Mouse (Mus musculus): ENCODE measurements at regions not wholly inside any gene's neighbourhood (a gene's known extent, or its start where the extent isn't known, plus 50 kb on each side); places are given as distances from the start of the nearest gene placed in this dataset.

- ATAC-seq (ENCODE audit: insufficient read depth): no peak
Measured at GRCm38 (mm10) chr3:58315236-58315635, 99.3 kb upstream of the Tsc22d2 start.

GRCm38 (mm10) chr3:58317240-58317639, 97.3 kb upstream of the Tsc22d2 start:
- DNase-seq (no peak), ATAC-seq (ENCODE audit: insufficient read depth) (no peak)
- no peak for TF ChIP-seq CTCF (IDR thresholded peaks at IDR 0.05; ENCODE audit: low read depth)
- Histone ChIP-seq H3K27me3 (ENCODE audit: insufficient read depth, low read length) (no peaks in the 10 kb centered on the region), H3K4me3 (ENCODE audit: low read depth, low read length) (no peak overlapping the region), H3K4me1 (ENCODE audit: insufficient read depth) (no peaks in the 10 kb centered on the region), H3K9me3 (ENCODE audit: low read depth, low read length) (no peaks in the 10 kb centered on the region), H3K27ac (ENCODE audit: low read depth) (no peak overlapping the region), H3K4me2 (no peak overlapping the region), H3K9ac (no peak overlapping the region), H3K36me3 (ENCODE audit: insufficient read depth) (no peaks in the 10 kb centered on the region)
- WGBS: 74% methylated on average over 2 of the region's 2 CpGs

More at GRCm38 (mm10) chr3:58315236-58315635, 99.3 kb upstream of the Tsc22d2 start:
- Histone ChIP-seq H3K36me3 (ENCODE audit: insufficient read depth) (no peaks in the 10 kb centered on the region), H3K4me3 (ENCODE audit: low read depth, low read length) (no peak overlapping the region), H3K9me3 (ENCODE audit: low read depth, low read length) (no peaks in the 10 kb centered on the region), H3K27me3 (ENCODE audit: insufficient read depth, low read length) (no peaks in the 10 kb centered on the region), H3K4me2 (no peak overlapping the region), H3K27ac (ENCODE audit: low read depth) (no peak overlapping the region), H3K9ac (no peak overlapping the region), H3K4me1 (ENCODE audit: insufficient read depth) (peaks cover 3% of the 10 kb centered on the region; the same call in 1 of the 2 replicates)
- 74% methylated on average over 6 of the region's 6 CpGs for WGBS
- DNase-seq: no peak
- no peak for TF ChIP-seq CTCF (IDR thresholded peaks at IDR 0.05; ENCODE audit: low read depth)

- no peak overlapping the region for H3K4me2 ChIP-seq
- no peak overlapping the region for H3K27ac ChIP-seq (ENCODE audit: low read depth)
- H3K27me3 ChIP-seq (ENCODE audit: insufficient read depth, low read length): no peaks in the 10 kb centered on the region
- H3K36me3 ChIP-seq (ENCODE audit: insufficient read depth): no peaks in the 10 kb centered on the region
- DNase-seq (no peak), ATAC-seq (ENCODE audit: insufficient read depth) (no peak)
- no peaks in the 10 kb centered on the region for H3K9me3 ChIP-seq (ENCODE audit: low read depth, low read length)
- H3K4me3 ChIP-seq (ENCODE audit: low read depth, low read length): no peak overlapping the region
- 90% methylated on average over 2 of the region's 2 CpGs for WGBS
- no peak overlapping the region for H3K9ac ChIP-seq
- no peaks in the 10 kb centered on the region for H3K4me1 ChIP-seq (ENCODE audit: insufficient read depth)
- TF ChIP-seq CTCF (IDR thresholded peaks at IDR 0.05; ENCODE audit: low read depth): no peak
Measured at GRCm38 (mm10) chr3:58318756-58319155, 95.8 kb upstream of the Tsc22d2 start.

- Histone ChIP-seq H3K27ac (ENCODE audit: low read depth) (no peak overlapping the region), H3K4me1 (ENCODE audit: insufficient read depth) (no peaks in the 10 kb centered on the region), H3K27me3 (ENCODE audit: insufficient read depth, low read length) (no peaks in the 10 kb centered on the region), H3K4me3 (ENCODE audit: low read depth, low read length) (no peak overlapping the region), H3K9me3 (ENCODE audit: low read depth, low read length) (no peaks in the 10 kb centered on the region), H3K36me3 (ENCODE audit: insufficient read depth) (no peaks in the 10 kb centered on the region), H3K4me2 (no peak overlapping the region), H3K9ac (no peak overlapping the region)
- 82% methylated on average over 1 of the region's 1 CpGs for WGBS
- DNase-seq (no peak), ATAC-seq (ENCODE audit: insufficient read depth) (no peak)
- TF ChIP-seq CTCF (IDR thresholded peaks at IDR 0.05; ENCODE audit: low read depth): no peak
Measured at GRCm38 (mm10) chr3:58319463-58319862, 95.1 kb upstream of the Tsc22d2 start.

- no peak for TF ChIP-seq CTCF (IDR thresholded peaks at IDR 0.05; ENCODE audit: low read depth)
- Histone ChIP-seq H3K27me3 (ENCODE audit: insufficient read depth, low read length) (no peaks in the 10 kb centered on the region), H3K4me1 (ENCODE audit: insufficient read depth) (no peaks in the 10 kb centered on the region), H3K9me3 (ENCODE audit: low read depth, low read length) (no peaks in the 10 kb centered on the region), H3K36me3 (ENCODE audit: insufficient read depth) (no peaks in the 10 kb centered on the region), H3K4me2 (no peak overlapping the region), H3K4me3 (ENCODE audit: low read depth, low read length) (no peak overlapping the region), H3K27ac (ENCODE audit: low read depth) (no peak overlapping the region), H3K9ac (no peak overlapping the region)
- ATAC-seq (ENCODE audit: insufficient read depth) (no peak), DNase-seq (no peak)
- WGBS: 57% methylated on average over 4 of the region's 4 CpGs
Measured at GRCm38 (mm10) chr3:58320812-58321211, 93.7 kb upstream of the Tsc22d2 start.

GRCm38 (mm10) chr3:58322322-58322721, 92.2 kb upstream of the Tsc22d2 start:
- WGBS: 93% methylated on average over 1 of the region's 1 CpGs
- H3K27ac ChIP-seq (ENCODE audit: low read depth): no peak overlapping the region
- DNase-seq: no peak
- ATAC-seq (ENCODE audit: insufficient read depth): no peak
- no peaks in the 10 kb centered on the region for H3K9me3 ChIP-seq (ENCODE audit: low read depth, low read length)
- H3K9ac ChIP-seq: no peak overlapping the region
- no peaks in the 10 kb centered on the region for H3K36me3 ChIP-seq (ENCODE audit: insufficient read depth)
- TF ChIP-seq CTCF (IDR thresholded peaks at IDR 0.05; ENCODE audit: low read depth): no peak
- H3K4me2 ChIP-seq: no peak overlapping the region
- no peaks in the 10 kb centered on the region for H3K4me1 ChIP-seq (ENCODE audit: insufficient read depth)
- H3K4me3 ChIP-seq (ENCODE audit: low read depth, low read length): no peak overlapping the region
- H3K27me3 ChIP-seq (ENCODE audit: insufficient read depth, low read length): no peaks in the 10 kb centered on the region

- WGBS: 70% methylated on average over 2 of the region's 2 CpGs
- TF ChIP-seq CTCF (IDR thresholded peaks at IDR 0.05; ENCODE audit: low read depth): no peak
- ATAC-seq (ENCODE audit: insufficient read depth) (no peak), DNase-seq (no peak)
- Histone ChIP-seq H3K4me1 (ENCODE audit: insufficient read depth) (no peaks in the 10 kb centered on the region), H3K27me3 (ENCODE audit: insufficient read depth, low read length) (no peaks in the 10 kb centered on the region), H3K9ac (no peak overlapping the region), H3K9me3 (ENCODE audit: low read depth, low read length) (no peaks in the 10 kb centered on the region), H3K4me2 (no peak overlapping the region), H3K4me3 (ENCODE audit: low read depth, low read length) (no peak overlapping the region), H3K36me3 (ENCODE audit: insufficient read depth) (no peaks in the 10 kb centered on the region), H3K27ac (ENCODE audit: low read depth) (no peak overlapping the region)
Measured at GRCm38 (mm10) chr3:58327721-58328120, 86.8 kb upstream of the Tsc22d2 start.

GRCm38 (mm10) chr3:58330186-58330585, 84.3 kb upstream of the Tsc22d2 start:
- Histone ChIP-seq H3K4me1 (ENCODE audit: insufficient read depth) (no peaks in the 10 kb centered on the region), H3K36me3 (ENCODE audit: insufficient read depth) (no peaks in the 10 kb centered on the region), H3K4me3 (ENCODE audit: low read depth, low read length) (no peak overlapping the region), H3K9ac (no peak overlapping the region), H3K9me3 (ENCODE audit: low read depth, low read length) (no peaks in the 10 kb centered on the region), H3K4me2 (no peak overlapping the region), H3K27ac (ENCODE audit: low read depth) (no peak overlapping the region), H3K27me3 (ENCODE audit: insufficient read depth, low read length) (no peaks in the 10 kb centered on the region)
- WGBS: 64% methylated on average over 2 of the region's 2 CpGs
- DNase-seq (peak; percentile 70), ATAC-seq (ENCODE audit: insufficient read depth) (peak; percentile 82)
- no peak for TF ChIP-seq CTCF (IDR thresholded peaks at IDR 0.05; ENCODE audit: low read depth)

All from lung, embryonic 14.5 days (tissue).